Mouse (Mus musculus) olfactory bulb, adult 2 months (tissue): Measurements from ENCODE around the gene Anapc16.

Source experiments
- CTCF ChIP-seq: fragments of 200-500 bp; IDR thresholded peaks from 2 replicates; pipeline ENCODE4 v1.5.1; 2012; ENCODE audit warnings: low read depth, mild to moderate bottlenecking, low read length, moderate library complexity; ENCODE audit not compliant: insufficient read depth
- POLR2A ChIP-seq: fragments of 200-500 bp; IDR thresholded peaks from 2 replicates; pipeline ENCODE4 v1.6.1; 2012; ENCODE audit warnings: mild to moderate bottlenecking, low read depth, low read length, moderate library complexity; ENCODE audit not compliant: insufficient read depth

DNA sequence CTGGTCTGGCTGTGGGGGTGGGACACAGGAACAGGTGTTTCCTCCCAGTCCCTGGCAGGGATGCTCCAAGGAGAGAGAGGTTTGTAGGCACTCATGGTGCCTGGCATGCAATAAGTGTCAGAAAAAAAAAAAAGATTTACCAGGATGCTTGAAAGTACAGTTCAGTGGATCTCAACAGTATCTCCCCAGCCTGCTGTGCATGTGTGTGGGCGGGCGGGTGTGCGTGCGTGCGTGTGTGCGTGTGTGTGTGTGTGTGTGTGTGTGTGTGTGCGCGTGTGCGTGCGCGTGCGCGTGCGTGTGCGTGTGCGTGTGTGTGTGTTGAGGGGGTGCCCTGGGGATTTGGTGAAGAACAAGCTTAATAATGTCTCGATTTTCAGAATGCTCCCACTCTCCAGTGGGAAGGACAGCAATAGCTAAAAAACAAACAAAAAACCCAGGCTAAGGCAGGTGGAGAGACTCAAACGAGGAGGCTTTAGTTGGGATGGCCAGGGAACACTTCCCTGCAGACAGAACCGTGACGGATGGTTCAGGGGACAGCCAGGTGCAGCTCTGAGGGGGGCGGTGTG, 60.6 kb downstream of the Anapc16 start:
- TF ChIP-seq POLR2A (no peak), CTCF (no peak)
